29 mouse cellular contexts compared by ENCODE assay signal in genomic region chr5:148331229-148331776, GRCm38 (mm10).
DNase-seq lines count a peak whose midpoint lies in the region; ATAC-seq and TF ChIP-seq lines count a peak whose summit lies in the region.
"Had no signal": no experiment of that assay in that cellular context is flagged by ENCODE, and none has a peak within 500 bp of the region (broad histone marks: within the 10 kb centered on the region; RNA-seq: fewer than 3 reads in every experiment).

No protein-coding gene starts in this region.

- peak; percentile 64 for DNase-seq in embryonic facial prominence, embryonic 14.5 days (ENCODE audit: low spot score)
- DNase-seq in embryonic facial prominence, embryonic 10.5 days (ENCODE audit: low spot score) = no peak
- DNase-seq in lung, embryonic 14.5 days = peak; percentile 58
- no peak for DNase-seq in lung, postnatal 14 days
- DNase-seq in brain, embryonic 14.5 days (ENCODE audit: low read depth) = peak; percentile 48
- DNase-seq in retina, postnatal 7 days (ENCODE audit: low read depth, low spot score) = peak; percentile 46
- DNase-seq: adrenal gland, postnatal 25 days; cerebellum, adult 11 months; heart, postnatal 14 days; kidney, adult 8-10 months; kidney, postnatal 25 days; liver; right cerebral cortex, postnatal 14 days; thymus, postnatal 14 days had no signal

- no peak overlapping the region for H3K4me2 ChIP-seq in embryonic facial prominence, embryonic 14.5 days (ENCODE audit: low read depth, low read length)
- no peak overlapping the region for H3K4me2 ChIP-seq in lung, embryonic 14.5 days
- H3K4me2 ChIP-seq in neural tube, embryonic 15.5 days = no peak overlapping the region
- H3K4me2 ChIP-seq: embryonic facial prominence, embryonic 12.5 days; forebrain, embryonic 15.5 days; heart, embryonic 12.5 days; hindbrain, embryonic 12.5 days; liver, embryonic 15.5 days; midbrain, embryonic 11.5 days; neural tube, embryonic 13.5 days had no signal

- H3K27ac ChIP-seq in embryonic facial prominence, embryonic 14.5 days (replicated peaks; ENCODE audit: low read depth, low read length) = no peak overlapping the region
- H3K27ac ChIP-seq in embryonic facial prominence, embryonic 10.5 days (replicated peaks) = no peak overlapping the region
- H3K27ac ChIP-seq in lung, embryonic 14.5 days (ENCODE audit: low read depth) = no peak overlapping the region
- H3K27ac ChIP-seq in neural tube, embryonic 15.5 days (replicated peaks) = no peak overlapping the region
- H3K27ac ChIP-seq: embryonic facial prominence, embryonic 12.5 days; forebrain, embryonic 15.5 days; hindbrain, embryonic 12.5 days; layer of hippocampus, adult 2 months; limb, embryonic 10.5 days; liver, embryonic 15.5 days; macrophage; neural tube, embryonic 13.5 days had no signal

- H3K4me1 ChIP-seq in embryonic facial prominence, embryonic 14.5 days (ENCODE audit: control insufficient read depth, insufficient read depth, low read length) = no peaks in the 10 kb centered on the region
- H3K4me1 ChIP-seq in embryonic facial prominence, embryonic 10.5 days = no peaks in the 10 kb centered on the region
- H3K4me1 ChIP-seq in lung, embryonic 14.5 days (ENCODE audit: insufficient read depth) = no peaks in the 10 kb centered on the region
- peaks cover 7% of the 10 kb centered on the region for H3K4me1 ChIP-seq in neural tube, embryonic 15.5 days
- H3K4me1 ChIP-seq: embryonic facial prominence, embryonic 12.5 days; forebrain, embryonic 15.5 days; neural tube, embryonic 13.5 days had no signal

- H3K9me3 ChIP-seq in embryonic facial prominence, embryonic 14.5 days (ENCODE audit: control insufficient read depth, low read length) = no peaks in the 10 kb centered on the region
- no peaks in the 10 kb centered on the region for H3K9me3 ChIP-seq in embryonic facial prominence, embryonic 10.5 days
- no peaks in the 10 kb centered on the region for H3K9me3 ChIP-seq in lung, embryonic 14.5 days (ENCODE audit: low read depth, low read length)
- H3K9me3 ChIP-seq in neural tube, embryonic 15.5 days (replicated peaks) = no peaks in the 10 kb centered on the region
- H3K9me3 ChIP-seq: forebrain, embryonic 15.5 days; G1E; heart, embryonic 12.5 days; hindbrain, embryonic 12.5 days; limb, embryonic 10.5 days; liver, embryonic 15.5 days; neural tube, embryonic 13.5 days had no signal

- H3K27me3 ChIP-seq in embryonic facial prominence, embryonic 14.5 days (replicated peaks; ENCODE audit: control insufficient read depth, insufficient read depth, low read length) = no peaks in the 10 kb centered on the region
- H3K27me3 ChIP-seq in embryonic facial prominence, embryonic 10.5 days (replicated peaks; ENCODE audit: low read depth, poor library complexity, severe bottlenecking) = no peaks in the 10 kb centered on the region
- no peaks in the 10 kb centered on the region for H3K27me3 ChIP-seq in lung, embryonic 14.5 days (ENCODE audit: insufficient read depth, low read length)
- no peaks in the 10 kb centered on the region for H3K27me3 ChIP-seq in neural tube, embryonic 15.5 days (replicated peaks)
- H3K27me3 ChIP-seq: CH12.LX; embryonic facial prominence, embryonic 12.5 days; forebrain, embryonic 15.5 days; heart, embryonic 12.5 days; hindbrain, embryonic 12.5 days; liver, embryonic 15.5 days; neural tube, embryonic 13.5 days had no signal

- no peak overlapping the region for H3K4me3 ChIP-seq in embryonic facial prominence, embryonic 14.5 days (ENCODE audit: low read depth, low read length)
- H3K4me3 ChIP-seq in embryonic facial prominence, embryonic 10.5 days = no peak overlapping the region
- H3K4me3 ChIP-seq in lung, embryonic 14.5 days (ENCODE audit: low read depth, low read length) = no peak overlapping the region
- no peak overlapping the region for H3K4me3 ChIP-seq in neural tube, embryonic 15.5 days (replicated peaks)
- H3K4me3 ChIP-seq: embryonic facial prominence, embryonic 12.5 days; forebrain, embryonic 15.5 days; heart, embryonic 12.5 days; hindbrain, embryonic 12.5 days; layer of hippocampus, adult 2 months; limb, embryonic 10.5 days; liver, embryonic 15.5 days; myocyte; neural tube, embryonic 13.5 days had no signal

- peak; percentile 30; the same call in 1 of the 2 replicates for ATAC-seq in embryonic facial prominence, embryonic 14.5 days (ENCODE audit: low read depth)
- peak; percentile 26; the same call in 1 of the 2 replicates for ATAC-seq in lung, embryonic 14.5 days (ENCODE audit: insufficient read depth)
- no peak for ATAC-seq in neural tube, embryonic 15.5 days (ENCODE audit: low FRiP score)
- ATAC-seq: activated CD4-positive, CD25-positive, alpha-beta regulatory T cell, adult 4 months had no signal

- TF ChIP-seq POLR2A in brain, embryonic 14.5 days (IDR thresholded peaks at IDR 0.05; ENCODE audit: borderline replicate concordance, extremely low read depth, insufficient read depth, insufficient read length, poor library complexity, severe bottlenecking) = no peak

- H3K36me3 ChIP-seq in embryonic facial prominence, embryonic 14.5 days (ENCODE audit: control insufficient read depth, insufficient read depth, low read length) = peaks cover 26% of the 10 kb centered on the region
- H3K36me3 ChIP-seq in embryonic facial prominence, embryonic 10.5 days (replicated peaks) = peaks cover 41% of the 10 kb centered on the region
- peaks cover 25% of the 10 kb centered on the region; the same call in 1 of the 2 replicates for H3K36me3 ChIP-seq in lung, embryonic 14.5 days (ENCODE audit: insufficient read depth)
- peaks cover 14% of the 10 kb centered on the region; the same call in 1 of the 2 replicates for H3K36me3 ChIP-seq in neural tube, embryonic 15.5 days
- H3K36me3 ChIP-seq: embryonic facial prominence, embryonic 12.5 days had no signal

- H3K9ac ChIP-seq in embryonic facial prominence, embryonic 14.5 days (ENCODE audit: low read depth, low read length) = no peak overlapping the region
- H3K9ac ChIP-seq in lung, embryonic 14.5 days = no peak overlapping the region
- H3K9ac ChIP-seq in neural tube, embryonic 15.5 days (replicated peaks) = no peak overlapping the region
- H3K9ac ChIP-seq: embryonic facial prominence, embryonic 12.5 days; forebrain, embryonic 15.5 days; heart, embryonic 12.5 days; hindbrain, embryonic 12.5 days; liver, embryonic 15.5 days; neural tube, embryonic 13.5 days had no signal

- 64% methylated on average over 11 of the region's 11 CpGs for WGBS in embryonic facial prominence, embryonic 14.5 days
- 92% methylated on average over 11 of the region's 11 CpGs for whole genome bisulfite sequencing in embryonic facial prominence, embryonic 10.5 days
- 54% methylated on average over 11 of the region's 11 CpGs for WGBS in lung, embryonic 14.5 days
- 80% methylated on average over 11 of the region's 11 CpGs for WGBS in neural tube, embryonic 15.5 days

- TF ChIP-seq CTCF in lung, embryonic 14.5 days (IDR thresholded peaks at IDR 0.05; ENCODE audit: low read depth) = no peak
- no peak for TF ChIP-seq CTCF in brain, embryonic 14.5 days (IDR thresholded peaks at IDR 0.05; ENCODE audit: borderline replicate concordance, extremely low read depth, insufficient read depth, insufficient read length)

Comparison
In these comparisons a context has a peak if more than half of its experiments do, and no peak if none do; other contexts are left out.
1. DNase-seq: peak in embryonic facial prominence, embryonic 14.5 days (single experiment), lung, embryonic 14.5 days (single experiment), brain, embryonic 14.5 days (single experiment) and retina, postnatal 7 days (single experiment); none in embryonic facial prominence, embryonic 10.5 days (single experiment) and lung, postnatal 14 days (single experiment).